Mouse (Mus musculus) heart, embryonic 12.5 days (tissue): ENCODE results near the gene Gm38100. TPM values are rescaled to one million over a fixed set of nuclear protein-coding genes. Genes with fewer than 3 reads are reported as not detected.
A peak's percentile ranks its signal among the peaks of the same experiment; 100 is the strongest.

Experiments used
- ATAC-seq: fragments of 200-750 bp; cut with Nextera tagmentation; 2 replicates; pipeline ENCODE4 v1.8.0; 2017; ENCODE audit warnings: moderate TSS enrichment, moderate library complexity; ENCODE audit not compliant: insufficient number of reproducible peaks, low FRiP score
- H3K27ac ChIP-seq: fragments of 300-500 bp; sonication (generic); 2 replicates; pipeline ENCODE4 v1.5.1; 2016; ENCODE audit warnings: mild to moderate bottlenecking, moderate library complexity; ENCODE audit not compliant: poor library complexity, severe bottlenecking
- H3K27me3 ChIP-seq: fragments of 300-500 bp; sonication (generic); replicated peaks from 2 replicates; pipeline ENCODE4 v1.6.1; 2016; ENCODE audit warnings: mild to moderate bottlenecking, moderate library complexity
- H3K36me3 ChIP-seq: fragments of 300-500 bp; sonication (generic); 2 replicates; pipeline ENCODE4 v1.6.1; 2016; ENCODE audit warnings: mild to moderate bottlenecking, moderate library complexity
- H3K4me1 ChIP-seq: fragments of 300-500 bp; sonication (generic); replicated peaks from 2 replicates; pipeline ENCODE4 v1.6.1; 2016; ENCODE audit warnings: mild to moderate bottlenecking
- H3K4me2 ChIP-seq: fragments of 300-500 bp; sonication (generic); 2 replicates; pipeline ENCODE4 v1.6.1; 2016; ENCODE audit warnings: mild to moderate bottlenecking, moderate library complexity
- H3K4me3 ChIP-seq: fragments of 300-500 bp; sonication (generic); 2 replicates; pipeline ENCODE4 v1.5.1; 2016; ENCODE audit warnings: mild to moderate bottlenecking
- H3K9ac ChIP-seq: fragments of 300-500 bp; sonication (generic); 2 replicates; pipeline ENCODE4 v1.6.1; 2016; ENCODE audit warnings: mild to moderate bottlenecking, moderate library complexity
- H3K9me3 ChIP-seq: fragments of 300-500 bp; sonication (generic); replicated peaks from 2 replicates; pipeline ENCODE4 v1.6.1; 2016; ENCODE audit warnings: mild to moderate bottlenecking, moderate library complexity
- WGBS: fragments of 180-500 bp; shearing (Covaris S2); methylation state at CpG from one replicate; pipeline ENCODE4 v1.1.7; 2016; 5-methylcytosine and 5-hydroxymethylcytosine counted together
- polyA plus RNA-seq: library from polyadenylated mRNA; unstranded; fragments of >200 nt; fragmentation: Nextera tagmentation; extraction: Ambion mirVana; gene quantifications from 2 replicates; pipeline ENCODE4 v1.2.1, GENCODE M21; 2016

Gm38100 gene
- polyA plus RNA-seq: not detected in 2 replicates

DNA sequence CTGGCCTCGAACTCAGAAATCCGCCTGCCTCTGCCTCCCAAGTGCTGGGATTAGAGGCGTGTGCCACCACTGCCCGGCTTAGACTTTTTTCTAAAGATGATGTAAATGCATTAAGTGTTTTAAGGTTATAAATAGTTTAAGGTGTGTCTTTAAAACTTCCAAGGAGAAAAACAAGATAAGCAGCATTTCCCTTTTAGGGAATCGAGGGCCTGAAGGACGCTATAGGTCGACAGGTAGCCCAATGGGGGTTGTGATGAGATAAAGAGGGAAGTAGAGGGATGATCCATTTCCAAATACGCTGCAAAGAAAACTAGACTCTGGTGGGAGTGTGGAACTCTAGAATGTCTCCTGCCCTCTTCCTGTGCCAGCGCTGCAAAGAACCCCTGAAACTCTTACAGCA is at the start of gene Gm38100:
Gene Gm38100, plus strand, starts transcription at position 301 of the 400 bp plus-strand sequence.
- Histone ChIP-seq H3K4me2 (no peak within 1 kb of the TSS), H3K36me3 (no peaks in the 10 kb centered on the region), H3K4me3 (no peak within 1 kb of the TSS), H3K9me3 (no peaks in the 10 kb centered on the region), H3K27ac (no peak within 1 kb of the TSS), H3K27me3 (no peaks in the 10 kb centered on the region), H3K4me1 (no peaks in the 10 kb centered on the region; the same call in 1 of the 2 replicates), H3K9ac (no peak within 1 kb of the TSS)
- no peak for ATAC-seq
- 81% methylated on average over 9 of the region's 9 CpGs for WGBS

DNA sequence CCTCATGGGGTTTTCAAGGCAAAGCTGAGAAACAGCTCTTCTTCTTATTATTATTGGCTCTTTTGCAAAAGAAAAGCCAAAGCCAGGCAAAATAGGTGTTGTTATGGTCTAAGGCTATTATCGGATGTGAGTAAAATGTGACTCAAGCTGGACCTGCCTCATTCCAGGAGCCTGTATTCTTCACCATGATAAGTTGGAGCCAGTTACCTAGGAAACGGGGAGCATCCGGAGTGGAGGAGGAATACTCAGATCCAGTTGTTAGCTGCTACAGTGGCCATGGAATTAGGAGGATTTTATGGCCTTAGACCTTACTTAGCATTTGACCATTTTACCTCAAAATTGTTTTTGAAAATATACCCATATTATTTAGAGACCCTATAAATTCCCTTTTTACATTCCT is 49.4 kb upstream of the Gm38100 start:
- WGBS: 78% methylated on average over 3 of the region's 3 CpGs

DNA sequence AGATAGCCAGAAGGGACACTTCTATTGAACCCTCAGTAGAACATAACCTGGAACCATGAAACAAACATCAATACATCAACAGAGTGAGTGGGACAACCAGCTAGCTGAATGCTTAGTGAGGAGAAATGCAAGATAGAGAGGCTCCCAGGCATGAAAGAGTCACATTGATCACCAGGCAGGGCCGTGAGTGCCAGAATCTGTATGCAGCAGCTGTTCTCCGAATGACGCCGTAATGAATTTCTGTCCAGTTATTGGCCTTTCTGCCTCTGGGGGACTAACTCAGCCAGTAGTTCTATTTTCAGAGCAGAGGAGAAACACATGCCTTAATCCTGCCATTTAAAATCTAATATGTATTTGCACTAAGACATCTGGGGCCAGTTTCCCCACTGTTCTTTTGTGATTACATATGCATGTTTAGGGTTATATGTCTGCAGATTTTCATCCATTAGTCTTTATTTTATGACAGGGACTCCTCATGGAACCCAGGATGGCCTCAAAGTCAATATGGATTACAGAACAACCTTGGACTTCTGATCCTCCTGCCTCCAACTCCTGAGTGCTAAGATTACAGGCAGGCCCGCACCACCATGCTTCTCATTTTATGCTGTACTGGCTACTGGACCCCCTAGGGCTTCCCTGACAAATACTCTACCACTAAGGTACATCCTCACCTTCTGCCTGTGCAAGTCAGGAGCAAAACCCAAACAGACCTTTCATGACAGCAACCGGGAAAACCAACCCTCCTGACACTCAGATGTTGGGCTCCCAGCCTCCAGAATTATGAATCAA is 47.9 kb upstream of the Gm38100 start:
- Histone ChIP-seq H3K36me3 (no peaks in the 10 kb centered on the region), H3K9ac (no peak overlapping the region), H3K4me2 (no peak overlapping the region), H3K27ac (no peak overlapping the region), H3K9me3 (no peaks in the 10 kb centered on the region), H3K4me3 (no peak overlapping the region), H3K4me1 (no peaks in the 10 kb centered on the region), H3K27me3 (no peaks in the 10 kb centered on the region)
- ATAC-seq: no peak
- 81% methylated on average over 6 of the region's 6 CpGs for WGBS

More for the DNA sequence above, 49.4 kb upstream of the Gm38100 start:
- Histone ChIP-seq H3K27me3 (no peaks in the 10 kb centered on the region), H3K4me2 (no peak overlapping the region), H3K4me1 (no peaks in the 10 kb centered on the region), H3K9me3 (no peaks in the 10 kb centered on the region), H3K4me3 (no peak overlapping the region), H3K27ac (no peak overlapping the region), H3K36me3 (no peaks in the 10 kb centered on the region), H3K9ac (no peak overlapping the region)
- ATAC-seq: no peak

DNA sequence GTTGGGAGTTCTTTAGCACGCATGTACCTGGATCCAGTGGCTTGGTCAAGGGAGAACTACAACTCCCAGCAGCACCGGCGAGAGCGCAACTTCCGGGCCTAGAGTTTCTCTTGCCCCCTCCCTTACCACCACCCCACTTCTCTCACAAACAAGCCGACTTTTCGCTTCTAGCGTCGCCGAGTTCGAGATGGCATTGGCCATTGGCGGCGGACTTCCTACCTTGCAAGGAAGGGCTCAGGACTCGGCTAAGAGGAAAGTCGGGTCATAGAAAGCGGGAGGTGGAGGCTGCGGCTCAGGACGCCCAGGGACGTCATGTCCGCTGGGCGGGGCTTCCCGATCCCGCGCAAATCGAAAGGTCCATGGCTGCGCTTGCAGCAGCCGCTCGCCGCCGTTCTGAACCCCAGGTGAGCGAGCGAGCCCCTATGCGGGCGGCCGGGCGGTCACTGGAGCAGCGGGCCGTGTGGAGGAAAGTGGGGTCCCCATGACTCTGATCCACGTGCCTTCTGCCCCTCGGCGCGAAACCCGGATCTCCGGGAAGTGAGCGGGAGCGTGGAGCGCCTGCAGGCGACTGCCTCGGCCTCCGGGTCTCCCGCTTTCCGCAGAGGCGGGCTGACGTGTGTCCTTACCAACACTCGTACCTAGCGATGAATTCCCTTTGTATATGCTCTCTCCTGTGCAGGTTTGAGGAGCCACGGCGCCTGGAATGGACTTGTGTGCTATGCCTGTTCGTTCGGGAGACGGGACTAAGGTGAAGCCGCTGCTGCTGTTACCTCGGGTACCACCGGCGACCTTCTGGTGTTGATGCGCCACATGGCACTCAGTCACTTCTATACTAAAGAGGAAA is 39.5 kb upstream of the Gm38100 start, which contains the start of gene Exo1:
Gene Exo1, plus strand, starts transcription at position 129 of the 844 bp plus-strand sequence.
- Histone ChIP-seq H3K4me2 (peak within 1 kb of the TSS; percentile 93), H3K27me3 (no peaks in the 10 kb centered on the region), H3K4me3 (peak within 1 kb of the TSS; percentile 81), H3K27ac (peak within 1 kb of the TSS; percentile 87), H3K9me3 (no peaks in the 10 kb centered on the region), H3K36me3 (peaks cover 28% of the 10 kb centered on the region), H3K4me1 (peaks cover 13% of the 10 kb centered on the region), H3K9ac (peak within 1 kb of the TSS; percentile 86)
- ATAC-seq: peak; percentile 95
- WGBS: under 1% methylated on average over 66 of the region's 66 CpGs

DNA sequence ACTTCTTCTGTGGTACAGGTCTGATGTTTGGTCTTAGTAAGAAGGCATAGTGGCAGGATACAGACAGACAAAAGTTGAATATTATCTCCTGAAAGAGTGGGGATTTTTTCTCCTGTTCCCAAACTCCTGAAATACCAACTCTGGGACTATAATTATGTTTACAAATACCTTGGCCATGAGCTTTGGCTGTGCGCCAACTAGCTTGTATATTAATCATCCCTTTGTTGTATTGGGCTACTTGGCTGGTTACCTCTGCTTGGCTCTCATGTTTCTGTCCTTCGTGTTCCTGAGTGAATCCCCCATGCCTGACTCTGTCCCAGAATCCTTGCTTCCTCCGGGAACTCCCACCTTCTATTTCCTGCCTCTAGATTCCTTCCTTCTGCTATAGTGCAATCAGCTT is 36.7 kb upstream of the Gm38100 start:
- H3K9ac ChIP-seq: no peak overlapping the region

DNA sequence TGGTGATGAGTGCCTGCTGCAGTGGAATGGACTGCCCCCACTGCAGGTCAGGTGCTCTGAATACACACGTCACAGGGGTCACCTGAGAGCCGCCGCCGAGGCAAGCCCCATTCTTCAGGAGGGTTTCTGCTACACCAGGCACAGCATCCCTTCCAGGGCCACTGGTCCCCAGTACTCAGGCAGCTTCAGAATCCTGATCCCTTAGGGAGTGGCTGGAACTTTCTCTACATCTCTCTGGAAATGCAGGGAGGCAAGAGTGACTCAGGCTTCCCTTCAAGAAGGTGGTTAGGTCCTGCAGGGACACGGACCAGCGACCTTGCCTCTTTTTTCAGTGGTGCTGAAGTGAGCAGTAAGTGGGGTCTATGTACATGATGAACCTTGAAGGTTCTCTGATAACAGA is 26.9 kb upstream of the Gm38100 start:
- no peak for ATAC-seq
- Histone ChIP-seq H3K27ac (no peak overlapping the region), H3K36me3 (peaks cover 64% of the 10 kb centered on the region), H3K4me1 (no peaks in the 10 kb centered on the region), H3K9ac (no peak overlapping the region), H3K4me2 (no peak overlapping the region), H3K27me3 (no peaks in the 10 kb centered on the region), H3K4me3 (no peak overlapping the region), H3K9me3 (no peaks in the 10 kb centered on the region)
- 85% methylated on average over 6 of the region's 6 CpGs for WGBS

More for the DNA sequence above, 36.7 kb upstream of the Gm38100 start:
- H3K4me3 ChIP-seq: no peak overlapping the region
- no peaks in the 10 kb centered on the region for H3K27me3 ChIP-seq
- no peak overlapping the region for H3K27ac ChIP-seq
- no peaks in the 10 kb centered on the region for H3K9me3 ChIP-seq
- H3K4me1 ChIP-seq: peaks cover 13% of the 10 kb centered on the region
- H3K4me2 ChIP-seq: no peak overlapping the region
- H3K36me3 ChIP-seq: peaks cover 44% of the 10 kb centered on the region
- no peak for ATAC-seq
- WGBS: 85% methylated on average over 3 of the region's 3 CpGs

DNA sequence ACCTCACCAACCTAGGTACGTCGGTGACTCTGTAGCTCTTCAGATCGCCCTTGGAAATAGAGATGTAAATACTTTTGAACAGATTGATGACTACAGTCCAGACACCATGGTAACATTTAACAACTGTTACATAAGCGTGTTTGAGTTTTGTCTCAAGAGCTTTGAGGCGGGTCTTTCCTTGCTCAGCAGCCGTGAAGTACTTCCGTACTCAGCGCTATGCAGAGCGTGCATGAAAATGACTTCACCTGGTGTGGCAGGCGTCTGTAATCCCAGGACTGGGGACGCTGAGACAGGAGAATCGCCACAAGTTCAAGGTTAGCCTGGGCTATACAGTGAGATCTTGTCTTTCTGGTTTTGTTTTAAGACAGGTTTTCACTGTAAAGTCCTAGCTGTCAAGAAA is 26.4 kb upstream of the Gm38100 start:
- Histone ChIP-seq H3K4me2 (no peak overlapping the region), H3K4me3 (no peak overlapping the region), H3K4me1 (no peaks in the 10 kb centered on the region), H3K27ac (no peak overlapping the region), H3K9ac (no peak overlapping the region), H3K36me3 (peaks cover 61% of the 10 kb centered on the region), H3K9me3 (no peaks in the 10 kb centered on the region), H3K27me3 (no peaks in the 10 kb centered on the region)
- WGBS: 92% methylated on average over 12 of the region's 12 CpGs
- ATAC-seq: no peak

DNA sequence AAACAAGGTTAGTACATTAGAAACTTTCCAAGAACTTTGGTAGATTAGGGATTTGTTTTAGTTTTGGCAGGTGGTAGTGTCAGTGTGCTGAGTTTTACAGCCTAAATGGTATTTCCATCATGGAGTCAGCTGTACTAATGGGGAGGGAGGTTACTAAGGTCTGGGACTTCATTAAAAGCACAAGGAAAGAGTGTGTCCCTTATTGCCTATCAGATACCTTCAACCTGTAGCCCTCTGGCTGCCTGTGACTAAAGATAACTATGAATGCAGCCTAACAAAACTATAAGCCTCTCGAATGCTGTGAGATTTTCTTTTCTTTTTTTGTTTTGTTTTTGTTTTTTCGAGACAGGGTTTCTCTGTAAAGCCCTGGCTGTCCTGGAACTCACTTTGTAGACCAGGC is 8.9 kb upstream of the Gm38100 start:
- Histone ChIP-seq H3K4me2 (no peak overlapping the region), H3K27ac (no peak overlapping the region), H3K9me3 (no peaks in the 10 kb centered on the region), H3K27me3 (no peaks in the 10 kb centered on the region), H3K4me3 (no peak overlapping the region), H3K4me1 (no peaks in the 10 kb centered on the region), H3K36me3 (peaks cover 39% of the 10 kb centered on the region), H3K9ac (no peak overlapping the region)
- 76% methylated on average over 2 of the region's 2 CpGs for WGBS
- no peak for ATAC-seq

DNA sequence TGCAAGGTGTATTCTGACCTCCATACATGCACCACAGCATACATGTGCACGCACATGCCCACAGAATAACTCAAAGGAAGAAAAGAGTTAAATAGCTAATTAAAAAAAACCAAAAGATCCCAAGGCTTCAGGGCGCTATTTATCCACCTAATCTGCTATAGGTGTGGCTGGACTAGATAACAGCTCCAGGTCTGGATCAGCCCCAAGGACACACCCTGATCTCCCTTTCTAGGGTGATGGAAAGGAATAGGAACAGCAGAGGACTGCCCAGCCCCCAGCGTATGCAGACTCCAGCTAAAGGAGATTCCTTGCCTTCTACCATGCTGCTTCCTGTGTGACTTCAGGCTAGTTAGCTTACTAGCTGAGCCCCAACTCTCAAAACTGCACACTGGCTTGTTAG is 8.1 kb upstream of the Gm38100 start:
- peaks cover 31% of the 10 kb centered on the region for H3K36me3 ChIP-seq
- H3K27me3 ChIP-seq: no peaks in the 10 kb centered on the region
- H3K4me2 ChIP-seq: no peak overlapping the region
- ATAC-seq: no peak
- no peak overlapping the region for H3K4me3 ChIP-seq
- no peak overlapping the region for H3K27ac ChIP-seq
- WGBS: 79% methylated on average over 3 of the region's 3 CpGs
- H3K9ac ChIP-seq: no peak overlapping the region
- H3K9me3 ChIP-seq: no peaks in the 10 kb centered on the region
- H3K4me1 ChIP-seq: no peaks in the 10 kb centered on the region

DNA sequence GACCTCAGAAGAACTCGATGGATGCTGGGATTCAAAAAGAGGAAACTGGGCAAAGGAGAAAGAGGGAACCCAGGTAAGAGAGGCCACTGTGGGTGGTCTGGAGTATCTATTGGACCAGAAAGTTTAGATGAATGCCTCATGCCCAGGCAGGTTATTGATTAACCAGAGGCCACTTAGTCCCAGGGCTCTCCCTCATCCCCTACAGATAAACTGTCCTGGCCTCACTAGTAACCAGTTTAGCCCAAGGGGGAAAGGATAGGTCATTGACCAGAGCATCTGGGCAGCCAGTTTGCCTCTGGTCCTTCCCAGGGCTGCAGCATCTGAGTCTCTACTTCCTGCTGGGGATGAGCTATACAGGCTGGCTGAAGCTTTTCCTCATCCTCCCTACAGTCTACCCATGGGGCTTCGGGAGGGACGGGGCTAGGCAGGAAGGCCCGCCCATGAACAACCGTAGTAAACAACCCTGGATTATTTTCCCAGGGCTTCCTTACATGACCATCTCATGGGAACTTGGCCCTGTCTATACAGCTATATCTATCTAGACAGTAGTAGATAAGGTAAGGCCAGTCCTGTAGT is 6.3 kb upstream of the Gm38100 start:
- H3K4me2 ChIP-seq: no peak overlapping the region
- H3K27ac ChIP-seq: no peak overlapping the region
- ATAC-seq: no peak
- 67% methylated on average over 5 of the region's 5 CpGs for WGBS
- peaks cover 15% of the 10 kb centered on the region for H3K36me3 ChIP-seq
- no peak overlapping the region for H3K4me3 ChIP-seq
- no peaks in the 10 kb centered on the region for H3K9me3 ChIP-seq
- no peak overlapping the region for H3K9ac ChIP-seq
- no peaks in the 10 kb centered on the region for H3K27me3 ChIP-seq
- no peaks in the 10 kb centered on the region; the same call in 1 of the 2 replicates for H3K4me1 ChIP-seq

DNA sequence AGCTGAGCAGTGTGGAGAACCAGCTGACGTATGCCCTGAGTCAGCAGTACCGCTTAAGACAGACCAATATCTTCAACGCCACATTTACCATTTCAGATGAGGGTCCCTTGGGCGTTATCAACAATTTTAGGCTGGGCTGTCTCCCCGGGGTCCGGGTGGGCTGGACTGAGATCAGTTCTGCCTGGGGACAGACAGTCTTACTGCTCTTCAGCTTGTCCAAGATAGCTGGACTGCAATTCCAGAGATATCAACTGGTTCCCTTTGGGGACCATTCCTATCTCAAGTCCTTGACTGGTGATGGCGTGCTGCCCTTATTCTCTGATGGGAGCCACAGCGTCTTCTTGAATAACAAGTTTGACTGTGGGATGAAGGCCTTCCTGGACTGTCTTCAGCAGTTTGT is 962 bp downstream of the Gm38100 start:
- Histone ChIP-seq H3K9ac (no peak overlapping the region), H3K4me3 (no peak overlapping the region), H3K4me1 (no peaks in the 10 kb centered on the region; the same call in 1 of the 2 replicates), H3K27me3 (no peaks in the 10 kb centered on the region), H3K36me3 (no peaks in the 10 kb centered on the region), H3K4me2 (no peak overlapping the region), H3K9me3 (no peaks in the 10 kb centered on the region), H3K27ac (no peak overlapping the region)
- WGBS: 69% methylated on average over 8 of the region's 8 CpGs
- ATAC-seq: no peak
